Mouse (Mus musculus) left cerebral cortex, postnatal 36 days (tissue): ENCODE measurements around the gene Crybg2. TPM values are rescaled to one million over a fixed set of nuclear protein-coding genes. Genes with fewer than 3 reads are reported as not detected.

ENCODE experiments used
- DNase-seq, 2 experiments: peaks; one replicate each; pipeline ENCODE4 v3.0.0; 2021 to 2022; ENCODE audit warnings: low spot score in 2 of 2, mixed read lengths in 1 of 2
- intact Hi-C: fragments of 180-260 bp; cut with DNase I; formaldehyde crosslinking; loops from one replicate; pipeline ENCODE4 v1.15.1; 2025
- total RNA-seq, 2 experiments: library from RNA; stranded (reverse); gene quantifications; 2 replicates each; pipeline ENCODE4 v1.2.3; 2021

Crybg2 gene
- 1 to 10 TPM; 3.5 to 4.2 TPM for total RNA-seq

GRCm38 (mm10) chr4:134060135-134060865 is at the start of gene Crybg2:
TSS of gene Crybg2 (plus strand) at chr4:134060815.
- intact Hi-C loops, result no loop called here

GRCm38 (mm10) chr4:134011450-134012414 is 48.9 kb upstream of the Crybg2 start:
- intact Hi-C loops, result no loop called here
- DNase-seq, result no peak

More at GRCm38 (mm10) chr4:134060135-134060865, at the start of gene Crybg2:
- DNase-seq, result no peak

GRCm38 (mm10) chr4:134012858-134013528 is 47.6 kb upstream of the Crybg2 start:
- DNase-seq, result no peak
- intact Hi-C loops, result no loop called here

GRCm38 (mm10) chr4:134016208-134016607 is 44.4 kb upstream of the Crybg2 start:
- intact Hi-C loops, result no loop called here

GRCm38 (mm10) chr4:134016767-134017166 is 43.8 kb upstream of the Crybg2 start:
- no peak for DNase-seq
- intact Hi-C loops, result no loop called here

More at GRCm38 (mm10) chr4:134016208-134016607, 44.4 kb upstream of the Crybg2 start:
- DNase-seq, result no peak

- DNase-seq, result no peak
- intact Hi-C loops, result no loop called here
Measured at GRCm38 (mm10) chr4:134017201-134017865, 43.3 kb upstream of the Crybg2 start.

- intact Hi-C loops, result no loop called here
- DNase-seq, result no peak
Measured at GRCm38 (mm10) chr4:134018038-134018778, 42.4 kb upstream of the Crybg2 start.

GRCm38 (mm10) chr4:134018779-134019145 is 41.9 kb upstream of the Crybg2 start, which contains the start of gene Lin28a:
TSS of gene Lin28a (minus strand) at chr4:134018841.
- intact Hi-C loops, result no loop called here
- no peak for DNase-seq

- intact Hi-C loops, result no loop called here
- DNase-seq, result no peak
Measured at GRCm38 (mm10) chr4:134019210-134019609, 41.4 kb upstream of the Crybg2 start.

- DNase-seq, result no peak
- intact Hi-C loops, result no loop called here
Measured at GRCm38 (mm10) chr4:134019641-134020351, 40.8 kb upstream of the Crybg2 start.

GRCm38 (mm10) chr4:134020621-134021020 is 40.0 kb upstream of the Crybg2 start:
- intact Hi-C loops, result no loop called here
- DNase-seq, result peak in 1 of 2 experiments; percentile 12

- intact Hi-C loops, result no loop called here
- DNase-seq, result no peak
Measured at GRCm38 (mm10) chr4:134025802-134026201, 34.8 kb upstream of the Crybg2 start.

- peak; percentile 72 to 78 for DNase-seq
- intact Hi-C loops, result loop anchor here (2.0 to 10.0 kb wide), 3 partner anchors 41 to 89 kb away; partner anchors contain the start of gene Sh3bgrl3
Measured at GRCm38 (mm10) chr4:134035953-134036352, 24.7 kb upstream of the Crybg2 start.

- intact Hi-C loops, result no loop called here
- DNase-seq, result no peak
Measured at GRCm38 (mm10) chr4:134041317-134042123, 19.1 kb upstream of the Crybg2 start.

GRCm38 (mm10) chr4:134043041-134043440 is 17.6 kb upstream of the Crybg2 start:
- intact Hi-C loops, result no loop called here

GRCm38 (mm10) chr4:134047648-134048047 is 13.0 kb upstream of the Crybg2 start:
- DNase-seq, result no peak
- intact Hi-C loops, result no loop called here

More at GRCm38 (mm10) chr4:134043041-134043440, 17.6 kb upstream of the Crybg2 start:
- DNase-seq, result no peak

- intact Hi-C loops, result no loop called here
Measured at GRCm38 (mm10) chr4:134051912-134052311, 8.7 kb upstream of the Crybg2 start.

More at GRCm38 (mm10) chr4:134051912-134052311, 8.7 kb upstream of the Crybg2 start:
- no peak for DNase-seq
